Mouse (Mus musculus) kidney, embryonic 14.5 days (tissue): ENCODE data around the gene Commd2. TPM values are rescaled to one million over a fixed set of nuclear protein-coding genes. Genes with fewer than 3 reads are reported as not detected.

Experiments used
- ATAC-seq: fragments of 200-750 bp; cut with Nextera tagmentation; 2 replicates; pipeline ENCODE4 v1.8.0; 2017; ENCODE audit warnings: moderate number of reproducible peaks, mild to moderate bottlenecking, moderate TSS enrichment, moderate library complexity; ENCODE audit not compliant: low FRiP score, low TSS enrichment
- H3K27ac ChIP-seq: fragments of 300-500 bp; sonication (generic); 2 replicates; pipeline ENCODE4 v1.5.1; 2014; ENCODE audit warnings: low read depth, mild to moderate bottlenecking, low read length, moderate library complexity, mixed read lengths
- H3K27me3 ChIP-seq: fragments of 300-500 bp; sonication (generic); 2 replicates; pipeline ENCODE4 v1.6.1; 2014; ENCODE audit warnings: mild to moderate bottlenecking, low read length; ENCODE audit not compliant: control insufficient read depth, insufficient read depth
- H3K36me3 ChIP-seq: fragments of 300-500 bp; sonication (generic); 2 replicates; pipeline ENCODE4 v1.6.1; 2014; ENCODE audit warnings: low read length, mixed read lengths; ENCODE audit not compliant: control insufficient read depth, insufficient read depth
- H3K4me1 ChIP-seq: fragments of 300-500 bp; sonication (generic); 2 replicates; pipeline ENCODE4 v1.6.1; 2014; ENCODE audit warnings: low read length, mixed read lengths; ENCODE audit not compliant: control insufficient read depth, insufficient read depth
- H3K4me2 ChIP-seq: fragments of 300-500 bp; sonication (generic); replicated peaks from 2 replicates; pipeline ENCODE4 v1.6.1; 2014; ENCODE audit warnings: low read depth, mild to moderate bottlenecking, low read length
- H3K4me3 ChIP-seq: fragments of 300-500 bp; sonication (generic); 2 replicates; pipeline ENCODE4 v1.5.1; 2014; ENCODE audit warnings: mild to moderate bottlenecking, low read length
- H3K9ac ChIP-seq: fragments of 300-500 bp; sonication (generic); 2 replicates; pipeline ENCODE4 v1.6.1; 2014; ENCODE audit warnings: low read depth, mild to moderate bottlenecking, low read length, moderate library complexity
- H3K9me3 ChIP-seq: fragments of 300-500 bp; sonication (generic); 2 replicates; pipeline ENCODE4 v1.6.1; 2016; ENCODE audit warnings: low read length; ENCODE audit not compliant: control insufficient read depth
- WGBS: fragments of 180-500 bp; shearing (Covaris S2); extraction: QIAGEN DNeasy Blood & Tissue Kit; methylation state at CpG from one replicate; pipeline ENCODE4 v1.1.7; 2014; 5-methylcytosine and 5-hydroxymethylcytosine counted together
- microRNA-seq: library from miRNA; unstranded; fragments of <30 nt; microRNA quantifications from one replicate; pipeline ENCODE4, GENCODE M21; 2016
- polyA plus RNA-seq: library from polyadenylated mRNA; unstranded; fragments of >200 nt; fragmentation: Nextera tagmentation; extraction: Ambion mirVana; gene quantifications from 2 replicates; pipeline ENCODE4 v1.2.1, GENCODE M21; 2014

The Commd2 gene
- polyA plus RNA-seq, 1 experiment from 2014 or later, result 82.2 TPM

DNA sequence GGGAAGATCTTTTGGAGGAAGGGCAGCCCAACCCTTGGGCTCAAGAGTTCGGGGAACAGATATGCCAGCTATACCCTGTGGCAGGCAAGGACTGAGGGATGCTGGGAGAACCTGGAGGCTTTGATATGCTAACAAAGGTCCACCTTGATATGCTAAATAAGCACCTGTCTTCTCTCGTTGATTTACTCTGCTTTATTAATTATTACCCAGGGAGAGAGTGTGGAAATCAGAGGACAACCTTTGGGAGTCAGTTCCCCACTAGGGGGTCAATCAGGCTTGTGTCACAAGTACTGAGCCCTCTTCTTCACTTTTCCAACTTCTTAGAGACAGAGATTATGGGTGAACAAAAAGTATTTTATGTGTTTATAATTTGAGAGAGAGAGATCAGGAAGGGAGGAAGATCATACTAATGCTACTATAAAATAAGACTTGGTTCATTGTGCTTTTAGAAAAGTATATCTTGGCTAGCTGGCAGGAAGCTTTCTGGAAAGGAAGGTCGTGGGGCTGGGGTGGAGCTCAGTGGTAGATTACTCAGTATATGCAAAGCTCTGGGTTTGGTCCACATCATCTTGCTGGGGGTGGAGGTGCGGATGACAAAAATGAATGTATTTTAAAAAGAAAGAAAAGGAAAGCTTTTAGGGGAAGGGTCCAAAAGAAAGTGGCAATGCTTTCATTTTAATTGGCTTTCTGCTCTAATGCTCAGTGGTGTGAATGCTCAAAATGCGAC lies 47.5 kb downstream of the Commd2 start:
- Histone ChIP-seq H3K4me2 (no peak overlapping the region), H3K36me3 (no peaks in the 10 kb centered on the region), H3K4me3 (no peak overlapping the region), H3K27me3 (no peaks in the 10 kb centered on the region), H3K9me3 (no peaks in the 10 kb centered on the region), H3K9ac (no peak overlapping the region), H3K27ac (no peak overlapping the region), H3K4me1 (no peaks in the 10 kb centered on the region)
- no peak for ATAC-seq
- WGBS, result 65% methylated on average over 5 of the region's 5 CpGs

DNA sequence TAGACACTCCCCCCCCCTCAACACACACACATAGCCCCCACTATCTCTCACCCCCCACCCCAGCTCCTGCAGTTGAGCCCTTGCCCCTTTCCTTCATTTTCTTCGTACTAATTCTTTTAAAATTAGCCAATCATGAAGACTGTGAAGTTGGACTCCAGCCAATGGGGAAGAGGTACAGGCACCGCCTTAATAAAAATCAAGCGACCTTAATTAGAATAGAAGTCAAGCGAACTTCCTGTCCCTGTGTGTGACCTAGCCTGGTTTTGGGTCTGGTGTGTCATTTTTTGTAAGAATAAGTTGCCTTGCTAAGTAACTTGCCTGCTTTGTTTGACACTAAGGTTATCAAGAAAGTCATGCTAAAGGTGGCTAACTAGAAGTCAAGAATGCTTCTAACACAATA lies 48.9 kb downstream of the Commd2 start:
- Histone ChIP-seq H3K36me3 (no peaks in the 10 kb centered on the region), H3K9me3 (no peaks in the 10 kb centered on the region), H3K9ac (no peak overlapping the region), H3K4me2 (no peak overlapping the region), H3K4me3 (no peak overlapping the region), H3K27me3 (no peaks in the 10 kb centered on the region), H3K4me1 (no peaks in the 10 kb centered on the region), H3K27ac (no peak overlapping the region)
- no peak for ATAC-seq
- WGBS, result 70% methylated on average over 4 of the region's 4 CpGs

DNA sequence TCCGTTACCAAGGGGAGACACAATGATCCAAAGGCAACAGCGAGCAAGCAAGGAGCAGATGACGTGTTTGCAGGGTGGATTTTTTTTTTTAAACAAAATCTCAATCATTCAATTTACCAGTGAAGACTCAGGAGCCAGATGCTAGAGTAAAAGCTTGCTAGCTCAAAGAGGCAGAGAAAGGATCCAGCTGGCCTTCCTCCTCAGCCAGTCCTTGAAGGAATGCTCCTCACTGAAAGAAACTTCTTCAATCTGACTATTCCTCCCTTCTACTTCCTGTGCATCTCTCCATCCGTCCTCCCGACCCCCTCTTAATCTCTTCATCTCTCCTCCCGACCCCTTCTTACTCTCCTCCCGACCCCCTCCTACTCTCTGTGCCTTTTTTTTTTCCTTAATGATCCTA lies 54.9 kb downstream of the Commd2 start:
- Histone ChIP-seq H3K4me3 (no peak overlapping the region), H3K4me2 (no peak overlapping the region), H3K27ac (no peak overlapping the region), H3K9ac (no peak overlapping the region), H3K9me3 (no peaks in the 10 kb centered on the region), H3K27me3 (no peaks in the 10 kb centered on the region), H3K4me1 (no peaks in the 10 kb centered on the region), H3K36me3 (no peaks in the 10 kb centered on the region)
- WGBS, result 54% methylated on average over 7 of the region's 7 CpGs
- no peak for ATAC-seq

DNA sequence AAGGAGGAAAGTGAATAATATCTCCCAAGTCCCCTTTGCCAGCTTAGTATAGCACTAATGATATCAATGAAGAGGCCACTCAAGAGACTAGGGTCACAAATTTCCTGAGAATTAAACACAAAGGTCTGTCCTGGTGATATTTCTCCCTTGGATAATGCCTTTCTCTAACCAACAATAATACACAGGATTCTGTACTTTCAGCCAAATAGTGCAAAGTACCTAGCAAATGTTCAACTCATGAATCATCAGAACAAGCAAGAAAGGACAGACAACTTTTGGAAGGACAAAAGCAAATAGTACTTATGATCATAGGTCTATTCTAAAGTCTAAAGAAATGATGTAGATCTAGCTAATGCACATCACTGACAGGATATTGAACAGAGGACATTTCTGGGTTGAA lies 56.0 kb downstream of the Commd2 start:
- no peak for ATAC-seq

More for the DNA sequence above, 56.0 kb downstream of the Commd2 start:
- Histone ChIP-seq H3K9me3 (no peaks in the 10 kb centered on the region), H3K27ac (no peak overlapping the region), H3K36me3 (no peaks in the 10 kb centered on the region), H3K9ac (no peak overlapping the region), H3K4me1 (no peaks in the 10 kb centered on the region), H3K27me3 (no peaks in the 10 kb centered on the region), H3K4me2 (no peak overlapping the region), H3K4me3 (no peak overlapping the region)

Small RNA genes within 50 kb of the gene (microRNA-seq; reads per million reads assigned to microRNA genes)
- gene Mir6377, result not detected

Other genes starting within 250 kb of the Commd2 start
- gene Tm4sf4, start 226.4 kb downstream of the Commd2 start, polyA plus RNA-seq, result 0.21 and 0.51 TPM in 2 replicates
- 17.7 and 20.7 TPM in 2 replicates for gene Wwtr1, start 75.8 kb downstream of the Commd2 start, polyA plus RNA-seq
- gene Ankub1, start 41.1 kb upstream of the Commd2 start, polyA plus RNA-seq, result 0.07 TPM in 1 of 2 replicates, not detected in the other
- 69.6 and 78.8 TPM in 2 replicates for gene Rnf13, start 84.3 kb upstream of the Commd2 start, polyA plus RNA-seq
- 102 and 149 TPM in 2 replicates for gene Pfn2, start 196.4 kb upstream of the Commd2 start, polyA plus RNA-seq